Mouse (Mus musculus): ENCODE measurements around the gene Tcaf3.

GRCm38 (mm10) chr6:42539711-42540110 is 57.8 kb downstream of the Tcaf3 start:
- TF ChIP-seq CTCF (IDR thresholded peaks at IDR 0.05; ENCODE audit: control insufficient read depth, insufficient read depth, low read length) = no peak
- no peak for TF ChIP-seq POLR2A (IDR thresholded peaks at IDR 0.05; ENCODE audit: borderline replicate concordance, control insufficient read depth, low read depth, low read length)
